ENCODE assay signal across 8 mouse cellular contexts in the genomic region with DNA sequence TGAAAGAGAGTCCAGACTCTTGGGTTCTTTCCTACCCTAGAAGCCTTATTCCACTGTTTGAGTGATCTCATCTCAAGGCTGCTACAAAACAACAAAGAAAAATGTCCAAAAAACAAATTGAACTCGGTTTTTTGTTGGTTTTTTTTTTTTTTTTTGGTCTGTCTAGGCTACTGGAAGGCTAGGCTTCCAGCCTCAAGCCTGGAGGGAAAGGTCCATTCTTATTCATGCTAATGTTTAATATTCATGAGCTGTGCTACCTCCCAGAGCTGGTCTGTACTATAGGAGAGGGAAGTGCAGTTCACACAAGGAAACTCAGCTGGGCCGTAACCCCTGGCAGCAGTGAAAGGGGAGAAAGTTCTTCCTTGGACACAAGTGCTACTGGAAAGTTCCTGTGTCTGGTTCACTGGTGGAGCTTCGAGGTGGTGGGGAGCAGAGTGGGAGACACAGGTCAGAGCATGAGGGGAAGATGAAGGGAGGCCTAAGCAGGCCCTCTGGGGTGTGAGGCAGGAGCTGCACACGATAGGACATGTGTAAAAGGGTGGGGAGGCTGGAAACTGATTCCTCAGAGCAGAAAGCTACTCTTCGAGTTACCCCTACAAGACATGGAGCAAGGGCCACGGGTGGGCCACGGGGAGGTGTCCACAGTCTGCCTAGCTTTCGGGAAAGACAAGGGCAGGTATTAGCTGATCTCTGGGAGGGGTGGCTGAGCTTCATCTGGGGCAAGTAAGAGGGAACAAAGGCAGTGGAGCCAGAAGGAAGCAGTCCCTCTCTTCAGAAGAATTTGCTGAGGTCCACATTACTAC. TPM values are rescaled to one million over a fixed set of nuclear protein-coding genes. Genes with fewer than 3 reads are reported as not detected.
DNase-seq lines count a peak whose midpoint lies in the region; ATAC-seq and TF ChIP-seq lines count a peak whose summit lies in the region.

No protein-coding gene starts in this region.

- peak overlapping the region; percentile 76 for H3K9ac ChIP-seq in heart, adult 2 months (ENCODE audit: low read depth, low read length)
- peak overlapping the region; percentile 91 for H3K9ac ChIP-seq in intestine, embryonic 16.5 days (ENCODE audit: low read depth, low read length)
- H3K9ac ChIP-seq in lung, embryonic 16.5 days (ENCODE audit: low read length): peak overlapping the region; percentile 96
- peak overlapping the region; percentile 86; the same call in 1 of the 2 replicates for H3K9ac ChIP-seq in stomach, embryonic 14.5 days (replicated peaks; ENCODE audit: low read depth, low read length)

- no peak for TF ChIP-seq CTCF in heart, adult 2 months (IDR thresholded peaks at IDR 0.05)

- DNase-seq in heart, adult 2 months: peak; percentile 37 to 43
- no peak for DNase-seq in heart, postnatal 14 days
- DNase-seq in Muller cell, postnatal 12 days (ENCODE audit: inconsistent ontology term): no peak
- no peak for DNase-seq in adrenal gland, adult 8-10 months

- peaks cover 11% of the 10 kb centered on the region for H3K4me1 ChIP-seq in heart, adult 2 months (ENCODE audit: control insufficient read depth, insufficient read depth, low read length)
- peaks cover 64% of the 10 kb centered on the region for H3K4me1 ChIP-seq in erythroblast, embryonic 14.5 days (ENCODE audit: control insufficient read depth)
- peaks cover 21% of the 10 kb centered on the region for H3K4me1 ChIP-seq in intestine, embryonic 16.5 days (ENCODE audit: control insufficient read depth, insufficient read depth, low read length)
- H3K4me1 ChIP-seq in lung, embryonic 16.5 days (replicated peaks; ENCODE audit: control insufficient read depth, insufficient read depth, low read length): peaks cover 27% of the 10 kb centered on the region
- peaks cover 22% of the 10 kb centered on the region for H3K4me1 ChIP-seq in stomach, embryonic 14.5 days (ENCODE audit: control insufficient read depth, insufficient read depth, low read length)

- H3K36me3 ChIP-seq in heart, adult 2 months (ENCODE audit: control insufficient read depth, insufficient read depth, low read length): no peaks in the 10 kb centered on the region
- peaks cover 55% of the 10 kb centered on the region for H3K36me3 ChIP-seq in erythroblast, embryonic 14.5 days (ENCODE audit: control insufficient read depth)
- H3K36me3 ChIP-seq in intestine, embryonic 16.5 days (ENCODE audit: control insufficient read depth, insufficient read depth, low read length): peaks cover 19% of the 10 kb centered on the region
- peaks cover 38% of the 10 kb centered on the region for H3K36me3 ChIP-seq in lung, embryonic 16.5 days (ENCODE audit: control insufficient read depth, insufficient read depth, low read length)
- H3K36me3 ChIP-seq in stomach, embryonic 14.5 days (ENCODE audit: control insufficient read depth, insufficient read depth, low read length): peaks cover 41% of the 10 kb centered on the region

- H3K27ac ChIP-seq in heart, adult 2 months: peak overlapping the region; percentile 86
- H3K27ac ChIP-seq in intestine, embryonic 16.5 days (ENCODE audit: low read length): peak overlapping the region; percentile 99
- H3K27ac ChIP-seq in lung, embryonic 16.5 days (ENCODE audit: low read length): peak overlapping the region; percentile 99
- H3K27ac ChIP-seq in stomach, embryonic 14.5 days (ENCODE audit: low read length): peak overlapping the region; percentile 97

- peak overlapping the region; percentile 75; the same call in 1 of the 2 replicates for H3K4me3 ChIP-seq in heart, adult 2 months
- peak overlapping the region; percentile 82 for H3K4me3 ChIP-seq in erythroblast, embryonic 14.5 days (replicated peaks)
- peak overlapping the region; percentile 72 for H3K4me3 ChIP-seq in intestine, embryonic 16.5 days (ENCODE audit: low read length)
- peak overlapping the region; percentile 95 for H3K4me3 ChIP-seq in lung, embryonic 16.5 days (ENCODE audit: low read length)
- peak overlapping the region; percentile 85 for H3K4me3 ChIP-seq in stomach, embryonic 14.5 days (ENCODE audit: low read depth, low read length)

- peak; percentile 26 for ATAC-seq in intestine, embryonic 16.5 days
- no peak for ATAC-seq in lung, embryonic 16.5 days (ENCODE audit: low read depth)
- ATAC-seq in stomach, embryonic 14.5 days (ENCODE audit: insufficient number of reproducible peaks, insufficient read depth, low FRiP score, low read depth): 0 out of 2 replicates have a peak, but pooled peaks have one; percentile 11

- TF ChIP-seq POLR2A in heart, adult 2 months (IDR thresholded peaks at IDR 0.05; ENCODE audit: insufficient read depth, low read depth, low read length): no peak

- H3K27me3 ChIP-seq in heart, adult 2 months (ENCODE audit: control insufficient read depth, insufficient read depth, low read length): no peaks in the 10 kb centered on the region
- H3K27me3 ChIP-seq in erythroblast, embryonic 14.5 days (ENCODE audit: control insufficient read depth): no peaks in the 10 kb centered on the region
- no peaks in the 10 kb centered on the region for H3K27me3 ChIP-seq in intestine, embryonic 16.5 days (replicated peaks; ENCODE audit: control insufficient read depth, insufficient read depth, low read length)
- H3K27me3 ChIP-seq in lung, embryonic 16.5 days (ENCODE audit: control insufficient read depth, insufficient read depth, low read depth, low read length): no peaks in the 10 kb centered on the region
- no peaks in the 10 kb centered on the region for H3K27me3 ChIP-seq in stomach, embryonic 14.5 days (ENCODE audit: control insufficient read depth, insufficient read depth, low read length)

- no peak for TF ChIP-seq EP300 in heart, adult 2 months (IDR thresholded peaks at IDR 0.05; ENCODE audit: insufficient read depth, low read depth, low read length)

- H3K4me2 ChIP-seq in intestine, embryonic 16.5 days (ENCODE audit: low read depth, low read length): peak overlapping the region; percentile 88
- peak overlapping the region; percentile 88 for H3K4me2 ChIP-seq in lung, embryonic 16.5 days (ENCODE audit: low read depth, low read length)
- peak overlapping the region; percentile 87 for H3K4me2 ChIP-seq in stomach, embryonic 14.5 days (replicated peaks; ENCODE audit: low read depth, low read length)

- intact Hi-C loops in heart, adult 2 months (cut with DNase I): loop anchor here (5.0 kb wide), 1 partner anchor 52 kb away; a partner anchor contains a TSS
- intact Hi-C loops in heart, postnatal 14 days (cut with DNase I): no loop called here

- no peaks in the 10 kb centered on the region for H3K9me3 ChIP-seq in erythroblast, embryonic 14.5 days (ENCODE audit: control insufficient read depth, low read length)
- H3K9me3 ChIP-seq in intestine, embryonic 16.5 days (ENCODE audit: control insufficient read depth, low read length): no peaks in the 10 kb centered on the region
- H3K9me3 ChIP-seq in lung, embryonic 16.5 days (ENCODE audit: control insufficient read depth, low read length): no peaks in the 10 kb centered on the region
- no peaks in the 10 kb centered on the region for H3K9me3 ChIP-seq in stomach, embryonic 14.5 days (ENCODE audit: control insufficient read depth, low read depth, low read length)

- 38% methylated on average over 8 of the region's 8 CpGs for WGBS in heart, adult 2 months
- 36% methylated on average over 8 of the region's 8 CpGs for WGBS in intestine, embryonic 16.5 days
- WGBS in lung, embryonic 16.5 days: 39% methylated on average over 8 of the region's 8 CpGs
- 47% methylated on average over 8 of the region's 8 CpGs for WGBS in stomach, embryonic 14.5 days

- peaks cover 3% of the 10 kb centered on the region for H3K79me2 ChIP-seq in heart, adult 2 months (replicated peaks; ENCODE audit: control insufficient read depth, insufficient read depth, low read length)

RNA-seq across cellular contexts. Expression of a gene that starts 1.3 kb away (rescaled TPM):
- total RNA-seq in heart, adult 2 months (2021): 1 to 10 TPM; 5.6 to 6.9 TPM
- polyA plus RNA-seq in heart, adult 2 months (2012; rRNA removed): 13.7 and 23.9 TPM in 2 replicates
- total RNA-seq in heart, postnatal 14 days (2021): 1 to 10 TPM; 6.7 to 7.8 TPM
- polyA plus RNA-seq in erythroblast, embryonic 14.5 days (2012): 0.09 TPM in 2 replicates
- 15.0 and 15.5 TPM in 2 replicates for polyA plus RNA-seq in intestine, embryonic 16.5 days (2015; fragmentation: Nextera tagmentation; extraction: Ambion mirVana)
- polyA plus RNA-seq in lung, embryonic 16.5 days (2015; fragmentation: Nextera tagmentation; extraction: Ambion mirVana): 12.0 TPM in 2 replicates
- 38.9 and 42.4 TPM in 2 replicates for polyA plus RNA-seq in stomach, embryonic 14.5 days (2014; fragmentation: Nextera tagmentation; extraction: Ambion mirVana)
- total RNA-seq in adrenal gland, adult 8-10 months (2022): 1 to 10 TPM; 6.6 to 7.1 (median 6.8) TPM

RNA-seq across cellular contexts. Expression of a gene that starts 2.2 kb away (rescaled TPM):
- 10 to 100 TPM; 16.8 to 18.9 TPM for total RNA-seq in heart, adult 2 months (2021)
- 19.0 and 24.2 TPM in 2 replicates for polyA plus RNA-seq in heart, adult 2 months (2012; rRNA removed)
- 10 to 100 TPM; 31.9 to 33.6 TPM for total RNA-seq in heart, postnatal 14 days (2021)
- 6.8 and 8.0 TPM in 2 replicates for polyA plus RNA-seq in erythroblast, embryonic 14.5 days (2012)
- polyA plus RNA-seq in intestine, embryonic 16.5 days (2015; fragmentation: Nextera tagmentation; extraction: Ambion mirVana): 67.8 and 73.8 TPM in 2 replicates
- 118 and 123 TPM in 2 replicates for polyA plus RNA-seq in lung, embryonic 16.5 days (2015; fragmentation: Nextera tagmentation; extraction: Ambion mirVana)
- polyA plus RNA-seq in stomach, embryonic 14.5 days (2014; fragmentation: Nextera tagmentation; extraction: Ambion mirVana): 125 and 126 TPM in 2 replicates
- 100 to 1,000 TPM in 2 of 4 experiments, 10 to 100 TPM in 2; 81.4 to 119 (median 97.4) TPM for total RNA-seq in adrenal gland, adult 8-10 months (2022)

RNA-seq across cellular contexts. Expression of a gene that starts 10.7 kb away (rescaled TPM):
- not detected for total RNA-seq in heart, adult 2 months (2021)
- 0.16 and 0.26 TPM in 2 replicates for polyA plus RNA-seq in heart, adult 2 months (2012; rRNA removed)
- total RNA-seq in heart, postnatal 14 days (2021): not detected
- polyA plus RNA-seq in erythroblast, embryonic 14.5 days (2012): not detected in 2 replicates
- 0.17 and 0.29 TPM in 2 replicates for polyA plus RNA-seq in intestine, embryonic 16.5 days (2015; fragmentation: Nextera tagmentation; extraction: Ambion mirVana)
- 0.29 and 0.50 TPM in 2 replicates for polyA plus RNA-seq in lung, embryonic 16.5 days (2015; fragmentation: Nextera tagmentation; extraction: Ambion mirVana)
- polyA plus RNA-seq in stomach, embryonic 14.5 days (2014; fragmentation: Nextera tagmentation; extraction: Ambion mirVana): 0.71 and 1.3 TPM in 2 replicates
- total RNA-seq in adrenal gland, adult 8-10 months (2022): under 1 TPM in 1 of 4 experiments, not detected in 3; 0.19 TPM

RNA-seq across cellular contexts. Expression of a gene that starts 13.0 kb away (rescaled TPM):
- 10 to 100 TPM; 13.5 to 14.1 TPM for total RNA-seq in heart, adult 2 months (2021)
- 8.6 and 15.8 TPM in 2 replicates for polyA plus RNA-seq in heart, adult 2 months (2012; rRNA removed)
- 10 to 100 TPM; 14.9 to 15.0 TPM for total RNA-seq in heart, postnatal 14 days (2021)
- 0.29 and 0.30 TPM in 2 replicates for polyA plus RNA-seq in erythroblast, embryonic 14.5 days (2012)
- 5.7 and 6.0 TPM in 2 replicates for polyA plus RNA-seq in intestine, embryonic 16.5 days (2015; fragmentation: Nextera tagmentation; extraction: Ambion mirVana)
- polyA plus RNA-seq in lung, embryonic 16.5 days (2015; fragmentation: Nextera tagmentation; extraction: Ambion mirVana): 10.0 and 10.2 TPM in 2 replicates
- polyA plus RNA-seq in stomach, embryonic 14.5 days (2014; fragmentation: Nextera tagmentation; extraction: Ambion mirVana): 15.1 and 18.4 TPM in 2 replicates
- total RNA-seq in adrenal gland, adult 8-10 months (2022): 10 to 100 TPM; 21.4 to 40.8 (median 28.2) TPM

RNA-seq across cellular contexts. Expression of a gene that starts 20.3 kb away (rescaled TPM):
- not detected for total RNA-seq in heart, adult 2 months (2021)
- polyA plus RNA-seq in heart, adult 2 months (2012; rRNA removed): 0.12 and 0.25 TPM in 2 replicates
- total RNA-seq in heart, postnatal 14 days (2021): under 1 TPM in 1 of 2 experiments, not detected in 1; 0.32 TPM
- not detected in 2 replicates for polyA plus RNA-seq in erythroblast, embryonic 14.5 days (2012)
- polyA plus RNA-seq in intestine, embryonic 16.5 days (2015; fragmentation: Nextera tagmentation; extraction: Ambion mirVana): 0.51 and 0.72 TPM in 2 replicates
- 4.6 and 5.7 TPM in 2 replicates for polyA plus RNA-seq in lung, embryonic 16.5 days (2015; fragmentation: Nextera tagmentation; extraction: Ambion mirVana)
- 8.2 and 8.4 TPM in 2 replicates for polyA plus RNA-seq in stomach, embryonic 14.5 days (2014; fragmentation: Nextera tagmentation; extraction: Ambion mirVana)
- total RNA-seq in adrenal gland, adult 8-10 months (2022): under 1 TPM in 1 of 4 experiments, not detected in 3; 0.75 TPM

Comparison
In these comparisons a context has a peak if more than half of its experiments do, and no peak if none do; other contexts are left out.
1. DNase-seq: peak in heart, adult 2 months (2 of 2); none in heart, postnatal 14 days (0 of 2), Muller cell, postnatal 12 days (single experiment) and adrenal gland, adult 8-10 months (single experiment).
2. RNA of a gene that starts 1.3 kb away (polyA plus RNA-seq): 38.9 to 42.4 TPM in stomach, embryonic 14.5 days, 15.0 to 15.5 TPM in intestine, embryonic 16.5 days, 13.7 to 23.9 TPM in heart, adult 2 months and 12.0 TPM in lung, embryonic 16.5 days; 0.09 TPM in erythroblast, embryonic 14.5 days; every median in the first group is over 10 times any median in the second.
3. Peak in every context shown above with its lines, with median percentiles within 50 percentile points of each other: H3K27ac ChIP-seq, H3K4me3 ChIP-seq, H3K9ac ChIP-seq and H3K4me2 ChIP-seq.